Mouse (Mus musculus) kidney, embryonic 16.5 days (tissue): ENCODE measurements at regions not wholly inside any gene's neighbourhood (a gene's known extent, or its start where the extent isn't known, plus 50 kb on each side); places are given as distances from the start of the nearest gene placed in this dataset.

Source experiments
- ATAC-seq: fragments of 200-750 bp; cut with Nextera tagmentation; 2 replicates; pipeline ENCODE4 v1.8.0; 2017; ENCODE audit warnings: moderate TSS enrichment; ENCODE audit not compliant: low FRiP score, low TSS enrichment
- H3K27ac ChIP-seq: fragments of 300-500 bp; sonication (generic); 2 replicates; pipeline ENCODE4 v1.5.1; 2014; ENCODE audit warnings: low read length
- H3K27me3 ChIP-seq: fragments of 300-500 bp; sonication (generic); 2 replicates; pipeline ENCODE4 v1.6.1; 2014; ENCODE audit warnings: low read length, control low read depth, mixed read lengths; ENCODE audit not compliant: insufficient read depth
- H3K36me3 ChIP-seq: fragments of 300-500 bp; sonication (generic); 2 replicates; pipeline ENCODE4 v1.6.1; 2014; ENCODE audit warnings: low read length, control low read depth, mixed read lengths; ENCODE audit not compliant: insufficient read depth
- H3K4me1 ChIP-seq: fragments of 300-500 bp; sonication (generic); 2 replicates; pipeline ENCODE4 v1.6.1; 2014; ENCODE audit warnings: low read length, control low read depth, mixed read lengths; ENCODE audit not compliant: insufficient read depth
- H3K4me2 ChIP-seq: fragments of 300-500 bp; sonication (generic); replicated peaks from 2 replicates; pipeline ENCODE4 v1.6.1; 2014; ENCODE audit warnings: low read depth, low read length
- H3K4me3 ChIP-seq: fragments of 300-500 bp; sonication (generic); 2 replicates; pipeline ENCODE4 v1.5.1; 2014; ENCODE audit warnings: mild to moderate bottlenecking, low read length
- H3K9ac ChIP-seq: fragments of 300-500 bp; sonication (generic); replicated peaks from 2 replicates; pipeline ENCODE4 v1.6.1; 2014; ENCODE audit warnings: low read length
- H3K9me3 ChIP-seq: fragments of 300-500 bp; sonication (generic); 2 replicates; pipeline ENCODE4 v1.6.1; 2016; ENCODE audit warnings: low read length, control low read depth
- WGBS: fragments of 180-500 bp; shearing (Covaris S2); extraction: QIAGEN DNeasy Blood & Tissue Kit; methylation state at CpG from one replicate; pipeline ENCODE4 v1.1.7; 2014; 5-methylcytosine and 5-hydroxymethylcytosine counted together

- Histone ChIP-seq H3K9ac (no peak overlapping the region), H3K27ac (no peak overlapping the region), H3K36me3 (no peaks in the 10 kb centered on the region), H3K27me3 (no peaks in the 10 kb centered on the region), H3K4me2 (no peak overlapping the region), H3K4me1 (no peaks in the 10 kb centered on the region), H3K4me3 (no peak overlapping the region), H3K9me3 (no peaks in the 10 kb centered on the region)
- ATAC-seq = no peak
- WGBS = 83% methylated on average over 3 of the region's 3 CpGs
These were observed 334.4 kb upstream of the Cxxc4 start for GRCm38 (mm10) chr3:133901931-133902330.

DNA sequence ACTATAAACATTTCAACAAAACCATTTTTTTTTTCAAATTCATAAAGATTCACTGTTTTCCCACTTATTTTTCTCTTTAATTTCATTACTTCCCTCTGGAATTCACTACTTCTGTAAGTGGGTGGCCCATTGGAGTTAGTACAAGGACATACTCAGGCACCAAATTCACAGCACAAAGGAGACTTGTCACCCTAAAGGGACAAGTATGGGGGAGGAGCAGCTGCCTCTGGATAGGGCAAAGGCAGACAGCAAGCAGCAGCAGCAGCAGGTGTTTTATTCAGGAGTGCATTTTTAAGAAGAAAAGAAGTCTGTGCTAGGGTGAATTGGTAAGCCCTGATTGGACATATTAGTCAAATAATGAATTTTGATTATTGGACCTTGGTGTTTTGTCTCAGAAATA, 314.1 kb upstream of the Cxxc4 start:
- H3K9me3 ChIP-seq = no peaks in the 10 kb centered on the region
- H3K4me1 ChIP-seq = no peaks in the 10 kb centered on the region
- H3K27ac ChIP-seq = no peak overlapping the region
- no peak for ATAC-seq
- no peak overlapping the region for H3K4me3 ChIP-seq
- no peaks in the 10 kb centered on the region for H3K27me3 ChIP-seq
- H3K4me2 ChIP-seq = no peak overlapping the region
- H3K9ac ChIP-seq = no peak overlapping the region
- no peaks in the 10 kb centered on the region for H3K36me3 ChIP-seq

- Histone ChIP-seq H3K9me3 (no peaks in the 10 kb centered on the region), H3K36me3 (no peaks in the 10 kb centered on the region), H3K9ac (no peak overlapping the region), H3K4me2 (no peak overlapping the region), H3K4me1 (no peaks in the 10 kb centered on the region), H3K27me3 (no peaks in the 10 kb centered on the region), H3K4me3 (no peak overlapping the region), H3K27ac (no peak overlapping the region)
- ATAC-seq = no peak
- WGBS = 79% methylated on average over 2 of the region's 2 CpGs
These were observed 271.0 kb upstream of the Cxxc4 start for GRCm38 (mm10) chr3:133965322-133965721.

DNA sequence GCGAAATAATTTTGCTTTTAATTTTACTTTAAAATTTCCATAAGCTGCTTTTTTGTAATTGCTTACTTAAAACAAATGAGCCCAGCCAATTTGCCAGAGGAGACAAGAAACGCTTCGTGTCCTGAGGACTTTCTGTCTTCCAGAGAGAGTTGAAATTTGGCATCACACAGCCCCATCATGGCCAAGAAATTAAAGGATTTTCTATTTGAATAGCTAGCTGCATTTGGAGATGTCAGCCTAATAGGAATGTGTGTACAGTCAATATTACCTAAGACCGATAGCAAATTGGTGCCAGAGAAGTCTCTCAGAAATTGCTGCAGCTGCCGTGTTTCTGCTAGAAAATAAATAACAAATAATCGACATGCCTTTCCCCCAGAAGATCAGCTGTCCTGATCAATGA, 268.1 kb upstream of the Cxxc4 start:
- no peaks in the 10 kb centered on the region for H3K4me1 ChIP-seq

GRCm38 (mm10) chr3:133972774-133973173, 263.5 kb upstream of the Cxxc4 start:
- no peak overlapping the region for H3K4me2 ChIP-seq
- no peak overlapping the region for H3K4me3 ChIP-seq
- no peak overlapping the region for H3K9ac ChIP-seq
- H3K4me1 ChIP-seq = no peaks in the 10 kb centered on the region
- H3K9me3 ChIP-seq = no peaks in the 10 kb centered on the region
- no peaks in the 10 kb centered on the region for H3K36me3 ChIP-seq
- ATAC-seq = no peak
- H3K27ac ChIP-seq = no peak overlapping the region
- H3K27me3 ChIP-seq = no peaks in the 10 kb centered on the region
- 16% methylated on average over 2 of the region's 2 CpGs for WGBS

More for the DNA sequence above, 268.1 kb upstream of the Cxxc4 start:
- WGBS = 87% methylated on average over 6 of the region's 6 CpGs
- H3K4me2 ChIP-seq = no peak overlapping the region
- no peak overlapping the region for H3K4me3 ChIP-seq
- H3K9me3 ChIP-seq = no peaks in the 10 kb centered on the region
- no peak for ATAC-seq
- H3K27ac ChIP-seq = no peak overlapping the region
- no peak overlapping the region for H3K9ac ChIP-seq
- H3K36me3 ChIP-seq = no peaks in the 10 kb centered on the region
- H3K27me3 ChIP-seq = no peaks in the 10 kb centered on the region

DNA sequence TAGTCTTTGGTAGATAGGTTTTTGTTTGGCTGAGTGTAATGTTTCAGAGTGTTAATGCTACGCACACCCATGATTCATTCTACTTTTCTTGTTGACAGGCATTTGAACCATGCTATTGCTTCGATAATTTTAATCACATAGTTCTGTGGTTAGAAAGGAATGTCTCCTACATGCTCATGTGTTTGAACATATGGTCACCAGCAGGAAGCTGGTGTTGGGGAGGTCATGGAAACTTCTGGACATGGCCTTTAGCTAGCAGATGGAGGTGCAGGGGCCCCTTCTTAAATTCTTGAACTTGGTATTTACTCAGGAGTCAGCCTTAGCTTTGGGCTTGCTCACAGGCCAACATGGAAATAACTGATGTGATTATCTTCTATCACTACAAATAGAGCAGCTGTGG, 248.6 kb upstream of the Cxxc4 start:
- H3K9ac ChIP-seq = no peak overlapping the region
- H3K9me3 ChIP-seq = no peaks in the 10 kb centered on the region
- no peak overlapping the region for H3K4me3 ChIP-seq
- WGBS = 71% methylated on average over 2 of the region's 2 CpGs
- ATAC-seq = no peak
- no peaks in the 10 kb centered on the region for H3K36me3 ChIP-seq
- H3K4me2 ChIP-seq = no peak overlapping the region
- H3K27me3 ChIP-seq = no peaks in the 10 kb centered on the region
- H3K27ac ChIP-seq = no peak overlapping the region
- H3K4me1 ChIP-seq = no peaks in the 10 kb centered on the region

- Histone ChIP-seq H3K4me2 (no peak overlapping the region), H3K9ac (no peak overlapping the region), H3K27me3 (no peaks in the 10 kb centered on the region), H3K4me3 (no peak overlapping the region), H3K4me1 (no peaks in the 10 kb centered on the region), H3K36me3 (no peaks in the 10 kb centered on the region), H3K27ac (no peak overlapping the region), H3K9me3 (no peaks in the 10 kb centered on the region)
- 75% methylated on average over 2 of the region's 2 CpGs for WGBS
- ATAC-seq = no peak
These were observed 242.3 kb upstream of the Cxxc4 start for GRCm38 (mm10) chr3:133993971-133994370.

- 76% methylated on average over 8 of the region's 8 CpGs for WGBS
These were observed 236.3 kb upstream of the Cxxc4 start for GRCm38 (mm10) chr3:133999965-134000364.

DNA sequence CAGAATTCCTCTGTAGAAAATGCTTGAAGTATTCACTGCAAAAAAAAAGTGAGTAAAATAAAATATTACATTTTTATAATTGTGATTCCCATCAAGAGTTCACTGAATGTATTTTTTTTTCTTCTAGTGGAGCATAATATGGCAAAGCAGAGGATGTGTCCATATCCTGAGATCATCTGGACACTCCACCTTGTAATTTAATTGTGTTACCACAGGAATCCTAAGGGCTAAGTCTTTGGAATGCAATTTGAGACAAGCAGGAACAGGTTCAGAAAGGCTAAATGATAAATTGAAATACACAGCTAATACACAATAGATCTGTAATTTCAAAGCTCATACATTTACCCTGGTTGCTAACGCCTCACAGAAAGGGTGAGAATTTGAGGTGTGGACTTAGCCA, 235.7 kb upstream of the Cxxc4 start:
- Histone ChIP-seq H3K9me3 (no peaks in the 10 kb centered on the region), H3K36me3 (no peaks in the 10 kb centered on the region), H3K27ac (no peak overlapping the region), H3K4me1 (no peaks in the 10 kb centered on the region), H3K4me2 (no peak overlapping the region), H3K4me3 (no peak overlapping the region), H3K27me3 (no peaks in the 10 kb centered on the region), H3K9ac (no peak overlapping the region)
- WGBS = 39% methylated on average over 1 of the region's 1 CpGs
- no peak; the same call in 1 of the 2 replicates for ATAC-seq

More at GRCm38 (mm10) chr3:133999965-134000364, 236.3 kb upstream of the Cxxc4 start:
- H3K4me3 ChIP-seq = no peak overlapping the region
- no peaks in the 10 kb centered on the region for H3K9me3 ChIP-seq
- ATAC-seq = no peak
- H3K36me3 ChIP-seq = no peaks in the 10 kb centered on the region
- no peak overlapping the region for H3K9ac ChIP-seq
- no peaks in the 10 kb centered on the region for H3K4me1 ChIP-seq
- no peaks in the 10 kb centered on the region for H3K27me3 ChIP-seq
- H3K27ac ChIP-seq = no peak overlapping the region
- H3K4me2 ChIP-seq = no peak overlapping the region

GRCm38 (mm10) chr3:134014805-134015204, 221.5 kb upstream of the Cxxc4 start:
- WGBS = 51% methylated on average over 2 of the region's 2 CpGs
- peaks cover 6% of the 10 kb centered on the region; the same call in 1 of the 2 replicates for H3K4me1 ChIP-seq
- no peak overlapping the region for H3K4me3 ChIP-seq
- H3K9ac ChIP-seq = no peak overlapping the region
- H3K27ac ChIP-seq = no peak overlapping the region
- no peak overlapping the region for H3K4me2 ChIP-seq
- H3K36me3 ChIP-seq = no peaks in the 10 kb centered on the region
- no peaks in the 10 kb centered on the region for H3K9me3 ChIP-seq
- H3K27me3 ChIP-seq = no peaks in the 10 kb centered on the region
- ATAC-seq = peak; percentile 63; the same call in 1 of the 2 replicates
